Mouse (Mus musculus): ENCODE data around the gene Rarres2. TPM values are rescaled to one million over a fixed set of nuclear protein-coding genes. Genes with fewer than 3 reads are reported as not detected.

Gene Rarres2
- total RNA-seq, 1 experiment, result 0.18 TPM

GRCm38 (mm10) chr6:48548314-48548713, 24.3 kb downstream of the Rarres2 start:
- Histone ChIP-seq H3K4me1 (ENCODE audit: control insufficient read depth in 2 of 2, insufficient read depth in 2 of 2, low read length in 2 of 2, poor library complexity in 1 of 2) (no peaks in the 10 kb centered on the region), H3K27ac (ENCODE audit: insufficient read depth, low read depth, low read length, poor library complexity, severe bottlenecking) (no peak overlapping the region), H3K9me3 (ENCODE audit: control insufficient read depth, insufficient read depth, low read depth, low read length) (no peaks in the 10 kb centered on the region), H3K36me3 (ENCODE audit: control insufficient read depth, insufficient read depth, low read length, poor library complexity, severe bottlenecking) (no peaks in the 10 kb centered on the region), H3K4me3 (ENCODE audit: insufficient read depth in 1 of 2, low read depth in 1 of 2, low read length in 2 of 2, poor library complexity in 1 of 2, severe bottlenecking in 1 of 2) (no peak overlapping the region), H3K9ac (ENCODE audit: insufficient read depth, low read depth, low read length, poor library complexity, severe bottlenecking) (no peak overlapping the region)
- in situ Hi-C loops (cut with MboI; ENCODE audit: low sequenced_read_pairs in 2 of 2, unreplicated experiment in 2 of 2), result no loop called here
- DNase-seq (ENCODE audit: low read depth, low spot score), result no peak
- no peak for TF ChIP-seq ZC3H11A (IDR thresholded peaks at IDR 0.05; ENCODE audit: borderline replicate concordance, low read depth, low read length)
- TF ChIP-seq MAFK (IDR thresholded peaks at IDR 0.05; ENCODE audit: insufficient read depth, low read depth, low read length), result no peak
- TF ChIP-seq HCFC1 (IDR thresholded peaks at IDR 0.05; ENCODE audit: borderline replicate concordance, insufficient read depth, low read length), result no peak
- no peak for TF ChIP-seq ZNF384 (IDR thresholded peaks at IDR 0.05; ENCODE audit: low read depth, low read length)
- TF ChIP-seq CHD2 (IDR thresholded peaks at IDR 0.05; ENCODE audit: low read depth, low read length), result no peak

DNA sequence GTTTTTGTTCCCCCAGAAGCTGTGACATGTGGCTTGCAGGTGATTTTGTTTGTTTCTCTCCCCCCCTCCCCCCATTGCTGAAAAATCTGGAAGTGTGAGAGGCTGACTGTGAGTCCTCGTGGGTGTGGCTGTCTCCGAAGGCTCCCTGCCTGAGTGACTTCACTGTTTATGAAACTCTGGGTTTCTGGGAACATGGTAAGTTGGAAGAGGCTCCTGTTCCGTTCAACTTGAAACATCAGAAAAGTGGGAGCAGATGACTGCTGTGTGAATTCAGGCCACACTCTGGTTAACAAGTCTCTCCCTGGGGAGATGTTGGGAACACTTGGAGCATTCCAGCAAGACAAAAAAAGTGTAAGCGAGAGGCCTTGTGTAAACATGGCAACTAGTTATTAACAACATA, 25.7 kb downstream of the Rarres2 start:
- in situ Hi-C loops (cut with MboI; ENCODE audit: low sequenced_read_pairs in 2 of 2, unreplicated experiment in 2 of 2), result no loop called here
- DNase-seq (ENCODE audit: low read depth, low spot score), result no peak
- Histone ChIP-seq H3K27ac (ENCODE audit: insufficient read depth, low read depth, low read length, poor library complexity, severe bottlenecking) (no peak overlapping the region), H3K9ac (ENCODE audit: insufficient read depth, low read depth, low read length, poor library complexity, severe bottlenecking) (no peak overlapping the region), H3K4me3 (ENCODE audit: insufficient read depth in 1 of 2, low read depth in 1 of 2, low read length in 2 of 2, poor library complexity in 1 of 2, severe bottlenecking in 1 of 2) (no peak overlapping the region), H3K9me3 (ENCODE audit: control insufficient read depth, insufficient read depth, low read depth, low read length) (no peaks in the 10 kb centered on the region), H3K36me3 (ENCODE audit: control insufficient read depth, insufficient read depth, low read length, poor library complexity, severe bottlenecking) (no peaks in the 10 kb centered on the region), H3K4me1 (ENCODE audit: control insufficient read depth in 2 of 2, insufficient read depth in 2 of 2, low read length in 2 of 2, poor library complexity in 1 of 2) (peaks cover 0 to 2% of the 10 kb centered on the region in 2 experiments; a peak in 1 of 4 replicates)
- no peak for TF ChIP-seq ZNF384 (IDR thresholded peaks at IDR 0.05; ENCODE audit: low read depth, low read length)
- no peak for TF ChIP-seq ZC3H11A (IDR thresholded peaks at IDR 0.05; ENCODE audit: borderline replicate concordance, low read depth, low read length)
- TF ChIP-seq MAFK (IDR thresholded peaks at IDR 0.05; ENCODE audit: insufficient read depth, low read depth, low read length), result no peak

- H3K4me1 ChIP-seq (ENCODE audit: control insufficient read depth in 2 of 2, insufficient read depth in 2 of 2, low read length in 2 of 2, poor library complexity in 1 of 2), result peaks cover 0 to 3% of the 10 kb centered on the region in 2 experiments; a peak in 1 of 4 replicates
- no peak overlapping the region for H3K27ac ChIP-seq (ENCODE audit: insufficient read depth, low read depth, low read length, poor library complexity, severe bottlenecking)
- no peaks in the 10 kb centered on the region for H3K9me3 ChIP-seq (ENCODE audit: control insufficient read depth, insufficient read depth, low read depth, low read length)
- no peak overlapping the region for H3K9ac ChIP-seq (ENCODE audit: insufficient read depth, low read depth, low read length, poor library complexity, severe bottlenecking)
- TF ChIP-seq HCFC1 (IDR thresholded peaks at IDR 0.05; ENCODE audit: borderline replicate concordance, insufficient read depth, low read length), result no peak
- no peak for TF ChIP-seq MAFK (IDR thresholded peaks at IDR 0.05; ENCODE audit: insufficient read depth, low read depth, low read length)
- TF ChIP-seq ZC3H11A (IDR thresholded peaks at IDR 0.05; ENCODE audit: borderline replicate concordance, low read depth, low read length), result no peak
- no peak for TF ChIP-seq ZNF384 (IDR thresholded peaks at IDR 0.05; ENCODE audit: low read depth, low read length)
- no peak for TF ChIP-seq CHD2 (IDR thresholded peaks at IDR 0.05; ENCODE audit: low read depth, low read length)
- DNase-seq (ENCODE audit: low read depth, low spot score), result no peak
- in situ Hi-C loops (cut with MboI; ENCODE audit: low sequenced_read_pairs in 2 of 2, unreplicated experiment in 2 of 2), result no loop called here
- no peaks in the 10 kb centered on the region for H3K36me3 ChIP-seq (ENCODE audit: control insufficient read depth, insufficient read depth, low read length, poor library complexity, severe bottlenecking)
- H3K4me3 ChIP-seq (ENCODE audit: insufficient read depth in 1 of 2, low read depth in 1 of 2, low read length in 2 of 2, poor library complexity in 1 of 2, severe bottlenecking in 1 of 2), result no peak overlapping the region
Measured at GRCm38 (mm10) chr6:48546271-48546670, 26.3 kb downstream of the Rarres2 start.

- H3K4me1 ChIP-seq (ENCODE audit: control insufficient read depth in 2 of 2, insufficient read depth in 2 of 2, low read length in 2 of 2, poor library complexity in 1 of 2), result peaks cover 0 to 3% of the 10 kb centered on the region in 2 experiments; a peak in 1 of 4 replicates
- H3K9me3 ChIP-seq (ENCODE audit: control insufficient read depth, insufficient read depth, low read depth, low read length), result no peaks in the 10 kb centered on the region
- no peak for TF ChIP-seq CHD2 (IDR thresholded peaks at IDR 0.05; ENCODE audit: low read depth, low read length)
- TF ChIP-seq ZC3H11A (IDR thresholded peaks at IDR 0.05; ENCODE audit: borderline replicate concordance, low read depth, low read length), result no peak
- no peak for TF ChIP-seq MAFK (IDR thresholded peaks at IDR 0.05; ENCODE audit: insufficient read depth, low read depth, low read length)
- DNase-seq (ENCODE audit: low read depth, low spot score), result no peak
- no peaks in the 10 kb centered on the region for H3K36me3 ChIP-seq (ENCODE audit: control insufficient read depth, insufficient read depth, low read length, poor library complexity, severe bottlenecking)
- in situ Hi-C loops (cut with MboI; ENCODE audit: low sequenced_read_pairs in 2 of 2, unreplicated experiment in 2 of 2), result no loop called here
- H3K4me3 ChIP-seq (ENCODE audit: insufficient read depth in 1 of 2, low read depth in 1 of 2, low read length in 2 of 2, poor library complexity in 1 of 2, severe bottlenecking in 1 of 2), result no peak overlapping the region
- no peak overlapping the region for H3K27ac ChIP-seq (ENCODE audit: insufficient read depth, low read depth, low read length, poor library complexity, severe bottlenecking)
- H3K9ac ChIP-seq (ENCODE audit: insufficient read depth, low read depth, low read length, poor library complexity, severe bottlenecking), result no peak overlapping the region
Measured at GRCm38 (mm10) chr6:48545251-48545650, 27.3 kb downstream of the Rarres2 start.

DNA sequence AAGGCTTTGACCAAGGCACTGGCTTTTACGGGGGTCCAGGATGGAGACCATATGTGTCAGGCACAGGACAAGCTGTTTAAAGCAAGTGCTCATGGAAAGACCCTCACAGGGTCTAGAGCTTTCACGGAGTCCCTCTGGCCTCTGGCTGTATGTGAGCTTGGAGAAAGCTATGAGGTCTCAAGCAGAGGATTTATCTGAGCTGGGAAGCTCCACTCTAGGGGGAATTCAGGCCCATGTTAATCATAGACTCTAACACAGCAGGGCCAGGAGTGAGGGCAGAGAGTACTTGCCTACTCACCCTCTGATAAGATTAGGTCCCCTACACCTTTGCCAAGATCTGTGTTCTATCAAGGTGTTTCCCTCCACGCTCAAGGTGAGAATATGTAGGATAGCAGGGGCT, 30.0 kb downstream of the Rarres2 start:
- peaks cover 0 to 6% of the 10 kb centered on the region in 2 experiments; a peak in 2 of 4 replicates for H3K4me1 ChIP-seq (ENCODE audit: control insufficient read depth in 2 of 2, insufficient read depth in 2 of 2, low read length in 2 of 2, poor library complexity in 1 of 2)
- no peaks in the 10 kb centered on the region for H3K36me3 ChIP-seq (ENCODE audit: control insufficient read depth, insufficient read depth, low read length, poor library complexity, severe bottlenecking)
- in situ Hi-C loops (cut with MboI; ENCODE audit: low sequenced_read_pairs in 2 of 2, unreplicated experiment in 2 of 2), result no loop called here
- H3K4me3 ChIP-seq (ENCODE audit: insufficient read depth in 1 of 2, low read depth in 1 of 2, low read length in 2 of 2, poor library complexity in 1 of 2, severe bottlenecking in 1 of 2), result no peak overlapping the region
- H3K9ac ChIP-seq (ENCODE audit: insufficient read depth, low read depth, low read length, poor library complexity, severe bottlenecking), result no peak overlapping the region
- no peak for DNase-seq (ENCODE audit: low read depth, low spot score)
- TF ChIP-seq MAFK (IDR thresholded peaks at IDR 0.05; ENCODE audit: insufficient read depth, low read depth, low read length) (no peak), ZNF384 (IDR thresholded peaks at IDR 0.05; ENCODE audit: low read depth, low read length) (no peak), CHD2 (IDR thresholded peaks at IDR 0.05; ENCODE audit: low read depth, low read length) (no peak)
- no peaks in the 10 kb centered on the region for H3K9me3 ChIP-seq (ENCODE audit: control insufficient read depth, insufficient read depth, low read depth, low read length)
- H3K27ac ChIP-seq (ENCODE audit: insufficient read depth, low read depth, low read length, poor library complexity, severe bottlenecking), result no peak overlapping the region

All from ES-E14 (cell line).